Mouse (Mus musculus) neutrophil, adult 65 days (primary cell): ENCODE results near the gene Fancl. TPM values are rescaled to one million over a fixed set of nuclear protein-coding genes. Genes with fewer than 3 reads are reported as not detected.

Experiments used
- total RNA-seq: library from RNA; stranded (reverse); gene quantifications from 2 replicates; pipeline ENCODE4 v1.2.4, GENCODE M21; 2023

Fancl gene
- 6.1 and 8.0 TPM in 2 replicates for total RNA-seq

DNA sequence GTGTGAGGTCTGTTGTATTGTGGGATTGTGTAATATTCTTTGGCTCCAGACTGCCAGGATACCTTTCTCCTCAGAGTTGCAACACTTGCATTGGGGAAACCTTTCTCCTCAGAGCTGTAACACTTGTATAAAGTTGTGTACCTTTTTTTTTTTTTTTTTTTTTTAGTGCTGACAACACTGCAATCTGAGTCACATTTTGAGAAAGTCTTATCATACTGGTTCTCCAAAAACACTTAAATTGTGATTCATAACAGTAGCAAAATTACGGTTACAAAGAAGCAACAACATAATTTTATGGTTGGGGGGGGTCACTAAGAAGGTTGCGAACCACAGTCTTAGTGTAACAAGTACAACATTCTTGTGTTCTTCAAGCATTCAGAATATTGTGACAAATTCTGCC lies at the start of gene Fancl:
Gene Fancl (plus strand): TSS at position 165 of the 400 bp plus-strand sequence.

Other genes with a start within 250 kb of the Fancl start
- 0.92 TPM in 1 of 2 replicates, not detected in the other for gene 5730522E02Rik, start 175.4 kb upstream of the Fancl start, total RNA-seq
- gene Gm6899, start 207.1 kb downstream of the Fancl start, total RNA-seq, result not detected in 2 replicates
- 24.6 and 32.7 TPM in 2 replicates for gene Vrk2, start 207.9 kb downstream of the Fancl start, total RNA-seq